Mouse (Mus musculus) CD8-positive naive resting alpha-beta T cell, adult 2 months (primary cell): ENCODE results near the gene Eif2b5.
"Not testable (repeated sequence)": the region's sequence is repeated elsewhere in the genome, so short reads cannot be mapped to it uniquely, and the experiment has no call there.

Experiments
- DNase-seq, 2 experiments: peaks; one replicate each; pipeline ENCODE4 v3.0.0; 2022; ENCODE audit warnings: low read depth in 2 of 2, low spot score in 2 of 2

Eif2b5 gene

DNA sequence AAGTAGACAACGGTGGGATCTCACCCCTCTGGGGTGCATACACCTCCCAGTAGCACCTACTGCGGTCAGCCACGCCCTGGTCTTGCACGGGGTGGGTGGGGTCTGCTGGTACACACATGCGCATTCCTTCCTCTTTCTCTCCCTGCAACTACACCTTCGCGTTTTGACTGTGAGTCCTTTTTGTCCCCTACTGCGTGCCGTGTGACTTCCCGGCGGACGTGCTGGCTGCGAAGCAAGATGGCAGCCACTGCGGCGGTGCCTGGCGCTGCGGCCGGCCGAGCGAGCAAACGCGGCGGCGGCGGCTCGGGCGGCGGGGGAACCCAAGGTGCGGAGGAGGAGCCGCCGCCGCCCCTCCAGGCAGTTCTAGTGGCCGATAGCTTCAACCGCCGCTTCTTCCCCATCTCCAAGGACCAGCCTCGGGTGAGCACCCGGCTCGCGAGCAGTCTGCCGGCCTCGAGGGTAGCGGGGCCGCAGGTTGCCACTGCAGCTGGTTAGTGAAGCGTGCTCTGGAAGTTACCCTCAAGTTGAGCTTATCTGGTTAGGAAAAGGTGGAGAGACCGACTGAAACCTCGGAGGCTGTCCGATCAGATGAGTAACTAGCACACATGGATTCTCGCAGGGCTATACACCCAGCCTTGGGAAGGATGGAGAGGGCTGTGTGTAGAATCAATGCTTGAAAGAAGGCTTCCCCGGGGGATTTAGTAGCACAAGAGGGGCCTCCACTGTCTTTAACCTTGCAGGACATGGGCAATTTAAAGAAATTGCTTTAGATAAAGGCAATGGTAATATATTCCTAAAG lies at the start of gene Eif2b5:
Gene Eif2b5 (plus strand): TSS at position 141 of the 799 bp plus-strand sequence.
- DNase-seq, result peak; percentile 79 to 82

DNA sequence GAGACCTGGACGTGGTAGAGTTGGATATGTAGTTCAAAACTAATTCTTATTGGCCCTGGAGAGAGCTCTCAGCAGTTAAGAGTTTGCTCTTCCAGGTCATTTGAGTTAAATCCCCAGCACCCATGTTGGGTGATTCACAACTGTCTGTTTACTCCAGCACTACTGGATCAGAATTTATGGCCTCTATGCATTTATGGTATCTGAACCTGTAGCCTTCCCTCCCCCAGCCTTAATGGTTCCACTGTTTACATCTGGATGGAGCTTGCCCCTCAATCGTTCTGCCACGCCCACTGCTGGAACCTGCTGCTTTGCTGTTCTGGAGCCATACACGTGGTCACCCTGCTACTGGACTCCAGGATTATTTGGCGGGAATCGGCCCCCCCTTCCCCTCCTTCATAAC lies 46.8 kb upstream of the Eif2b5 start:
- DNase-seq, result no peak

DNA sequence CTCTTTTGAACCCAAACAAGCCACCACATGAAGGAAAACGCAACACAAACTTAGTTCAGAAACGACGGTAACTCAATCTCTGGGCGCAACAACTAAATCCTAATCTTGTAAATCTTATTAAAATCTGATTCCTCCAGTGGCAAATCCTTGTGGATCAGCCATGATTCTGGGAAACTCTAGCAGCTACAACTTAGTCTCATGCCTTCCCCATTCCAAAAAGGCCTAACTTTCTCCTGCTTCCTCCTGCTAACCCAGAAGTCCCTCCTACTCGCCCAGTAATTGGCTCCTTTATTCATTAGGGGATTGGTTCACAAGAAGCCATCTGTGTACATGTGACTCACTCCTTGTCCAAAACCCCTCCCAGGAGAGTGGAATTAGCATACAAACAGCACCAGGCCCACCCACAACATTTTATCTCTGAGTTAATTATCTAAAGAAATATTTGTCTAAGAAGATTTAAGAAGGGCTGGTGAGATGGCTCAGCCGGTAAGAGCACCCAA lies 44.4 kb upstream of the Eif2b5 start:
- DNase-seq, result no peak

DNA sequence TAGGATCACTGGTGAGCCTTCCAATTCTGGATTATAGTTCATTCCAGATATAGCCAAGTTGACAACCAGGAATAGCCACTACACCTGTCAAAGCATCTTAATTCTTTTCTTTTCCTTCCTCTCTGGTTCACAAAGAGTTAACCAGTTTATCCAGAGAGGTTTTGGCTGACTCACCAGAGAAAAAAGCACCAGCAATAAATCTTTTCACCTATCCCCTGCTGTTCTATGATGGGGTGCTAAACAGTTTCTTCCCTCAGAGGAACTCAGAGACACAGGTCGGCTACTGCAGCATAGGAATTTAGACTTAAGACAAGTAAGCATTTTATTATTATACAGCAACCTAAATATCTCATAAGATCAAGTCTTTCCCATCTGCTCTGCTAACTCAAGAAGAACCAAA lies 42.5 kb upstream of the Eif2b5 start:
- DNase-seq, result no peak

DNA sequence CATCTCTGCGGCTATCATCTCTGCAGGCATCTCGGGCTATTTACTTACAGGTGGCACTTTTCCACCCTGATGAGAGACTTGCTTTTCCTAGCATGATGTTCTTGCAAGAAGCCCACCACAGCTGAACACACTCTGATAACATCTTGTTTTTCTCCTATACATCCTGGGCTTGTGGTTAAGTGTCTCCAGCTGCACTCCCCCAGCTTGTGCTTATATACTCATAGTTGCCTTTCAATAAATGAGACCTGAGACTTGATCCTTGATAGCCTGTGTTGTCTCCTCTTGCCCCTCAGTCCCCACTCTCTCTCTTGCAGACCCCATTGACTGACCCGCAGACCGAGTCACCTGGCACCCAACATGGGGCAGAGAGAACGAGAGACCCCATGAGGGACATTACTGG lies 39.9 kb upstream of the Eif2b5 start:
- DNase-seq, result not testable (repeated sequence)

DNA sequence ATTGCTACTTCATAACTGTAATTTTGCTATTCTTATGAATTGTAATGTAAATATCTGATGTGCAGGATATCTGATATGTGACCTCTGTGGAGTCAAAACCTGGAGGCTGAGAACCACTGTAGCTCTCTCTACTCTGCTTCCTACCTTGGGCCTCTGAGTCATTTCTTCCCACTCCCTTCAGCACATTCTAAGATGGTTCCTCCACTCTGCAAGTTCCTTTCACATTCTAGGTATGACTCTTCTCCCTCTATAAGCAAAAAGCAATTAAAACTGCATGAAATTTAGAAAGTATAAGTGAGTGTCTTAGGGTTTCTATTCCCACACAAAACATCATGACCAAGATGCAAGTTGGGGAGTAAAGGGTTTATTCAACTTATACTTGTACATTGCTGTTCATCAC lies 33.9 kb upstream of the Eif2b5 start:
- no peak for DNase-seq

DNA sequence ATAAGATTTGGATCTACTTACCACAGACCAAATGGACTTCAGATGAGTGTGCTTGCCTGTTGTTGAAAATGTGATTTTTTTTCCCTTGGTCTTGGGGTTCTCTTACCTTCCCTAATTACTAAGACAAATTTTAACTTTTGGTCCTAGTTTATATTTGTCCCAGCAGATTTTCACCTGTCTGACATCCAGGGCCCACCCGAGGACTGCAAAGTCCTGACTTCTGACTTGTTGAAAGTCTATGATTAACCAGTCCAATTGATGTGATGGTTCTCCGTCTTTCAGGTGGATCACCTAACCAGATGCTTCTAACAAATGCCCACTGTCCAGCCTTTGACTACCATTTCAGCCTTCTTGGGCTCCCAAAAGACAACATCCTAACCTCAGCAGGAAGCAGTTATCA lies 27.6 kb upstream of the Eif2b5 start:
- DNase-seq, result no peak

DNA sequence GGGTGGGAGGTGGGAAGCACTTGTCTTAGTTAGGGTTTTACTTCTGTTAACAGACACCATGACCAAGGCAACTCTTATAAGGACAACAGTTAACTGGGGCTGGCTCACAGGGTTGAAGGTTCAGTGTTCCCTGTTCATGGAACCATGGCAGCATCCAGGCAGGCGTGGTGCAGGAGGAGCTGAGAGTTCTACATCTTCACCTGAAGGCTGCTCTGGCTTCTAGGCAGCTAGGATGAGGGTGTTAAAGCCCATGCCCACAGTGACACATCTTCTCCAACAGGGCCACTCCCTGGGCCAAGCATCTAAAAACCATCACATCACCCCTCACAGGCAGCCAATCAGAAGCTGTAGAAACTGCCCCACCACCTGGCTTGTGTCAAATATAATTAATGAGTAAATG lies 26.9 kb upstream of the Eif2b5 start:
- no peak for DNase-seq

DNA sequence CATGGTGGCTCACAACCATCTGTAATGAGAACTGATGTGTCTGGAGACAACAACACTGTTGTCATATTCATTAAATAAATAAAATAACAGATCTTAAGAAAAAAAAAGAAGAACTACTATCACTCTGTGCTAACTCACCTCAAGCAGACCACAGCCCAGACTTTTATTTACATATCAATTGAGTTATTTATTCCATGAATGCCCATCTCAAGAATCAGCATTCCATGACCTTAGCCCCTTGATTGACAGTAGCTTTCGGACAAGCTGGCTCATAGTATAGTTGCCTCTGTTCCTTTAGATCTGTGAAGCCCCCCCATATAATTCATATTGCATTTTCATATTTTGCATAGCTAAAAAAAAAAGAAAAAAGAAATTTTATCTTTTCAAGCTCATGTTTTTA lies 24.9 kb upstream of the Eif2b5 start:
- DNase-seq, result no peak

DNA sequence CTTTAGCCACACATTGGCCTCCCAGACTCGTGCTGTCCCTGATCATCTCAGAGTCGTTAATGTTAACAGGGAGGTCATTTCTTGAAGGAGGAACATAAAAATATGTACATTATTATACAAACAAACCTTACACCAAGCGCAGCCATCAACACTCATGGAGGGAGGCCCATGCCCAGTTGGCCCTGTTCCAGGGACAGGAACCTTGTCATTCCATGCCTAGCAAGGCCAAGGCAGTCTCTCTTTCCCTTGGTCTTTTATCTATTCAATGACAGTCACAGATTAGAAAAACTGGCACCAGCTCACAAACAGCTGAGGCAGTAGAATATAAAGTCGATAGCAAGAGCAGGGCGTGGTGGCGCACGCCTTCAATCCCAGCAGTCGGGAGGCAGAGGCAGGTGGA lies 24.4 kb upstream of the Eif2b5 start:
- DNase-seq, result no peak

DNA sequence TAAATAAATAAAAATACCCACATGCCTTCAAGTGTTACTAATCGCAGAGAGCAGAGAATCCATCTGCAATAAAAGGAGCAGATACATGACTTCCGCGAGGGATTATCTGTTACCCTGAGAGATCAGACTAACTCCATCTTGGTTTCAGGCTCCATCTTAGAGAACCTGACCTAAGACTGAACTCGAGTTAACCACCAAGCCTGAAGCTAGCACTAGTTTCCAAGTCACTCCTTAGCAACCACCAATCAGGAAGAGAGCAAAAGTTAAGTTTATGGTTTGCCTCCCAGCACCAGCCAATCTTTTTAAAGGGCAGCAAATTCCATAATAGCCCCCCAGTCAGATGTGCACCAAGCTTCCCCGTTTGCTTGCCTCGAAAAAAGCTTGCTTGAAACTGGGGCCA lies 23.8 kb upstream of the Eif2b5 start:
- no peak for DNase-seq

DNA sequence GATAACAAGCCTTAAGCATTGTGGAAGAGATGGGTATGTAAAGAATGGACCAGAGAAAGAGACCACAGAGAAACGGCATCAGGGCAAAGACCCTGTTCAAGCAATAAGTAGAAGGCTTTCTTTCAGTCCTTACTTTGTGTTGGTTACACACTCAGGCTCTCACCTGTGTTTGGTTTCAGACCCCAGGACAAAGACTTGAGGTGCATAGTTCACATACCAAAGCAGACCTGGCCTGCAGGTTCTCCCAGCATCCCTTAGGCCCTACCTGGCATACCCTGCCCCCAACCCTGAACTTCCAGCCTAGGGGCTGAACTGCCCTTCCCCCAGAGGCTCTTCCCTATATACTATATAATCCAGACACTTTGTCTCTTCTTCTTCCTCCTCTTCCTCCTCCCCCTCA lies 23.3 kb upstream of the Eif2b5 start:
- DNase-seq, result no peak

DNA sequence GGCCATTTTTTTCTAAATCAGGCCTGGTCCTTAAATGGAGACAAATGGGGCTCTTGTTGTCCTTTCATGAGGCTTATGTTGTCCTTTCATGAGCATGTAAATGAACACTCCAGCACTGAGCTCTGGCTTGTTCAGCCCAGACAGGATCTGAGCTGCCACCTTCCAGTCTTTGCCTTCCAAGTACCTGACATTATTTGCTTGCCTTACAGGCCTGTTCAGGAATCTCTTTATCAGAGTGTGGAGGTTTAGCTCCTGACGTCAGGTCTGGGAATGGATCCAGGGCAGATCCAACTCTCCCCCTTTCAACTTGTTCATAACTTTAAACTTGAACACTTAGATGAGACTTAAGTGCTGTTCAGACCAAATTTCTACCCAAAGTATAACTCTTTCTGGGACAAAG lies 21.8 kb upstream of the Eif2b5 start:
- DNase-seq, result no peak

DNA sequence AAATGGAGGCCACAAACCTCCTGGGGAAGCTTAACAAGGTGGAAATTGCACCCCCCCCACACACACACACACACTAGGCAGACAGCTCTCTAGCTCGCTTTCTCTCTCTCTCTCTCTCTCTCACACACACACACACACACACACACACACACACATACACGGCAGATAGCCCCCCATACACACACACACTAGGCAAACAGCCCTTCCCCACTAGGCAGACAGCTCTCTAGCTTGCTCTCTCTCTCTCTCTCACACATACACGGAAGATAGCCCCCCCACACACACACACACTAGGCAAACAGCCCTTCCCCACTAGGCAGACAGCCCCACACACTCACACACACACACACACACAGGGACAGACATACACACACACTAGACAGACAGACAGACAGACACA lies 21.3 kb upstream of the Eif2b5 start:
- DNase-seq, result no peak

DNA sequence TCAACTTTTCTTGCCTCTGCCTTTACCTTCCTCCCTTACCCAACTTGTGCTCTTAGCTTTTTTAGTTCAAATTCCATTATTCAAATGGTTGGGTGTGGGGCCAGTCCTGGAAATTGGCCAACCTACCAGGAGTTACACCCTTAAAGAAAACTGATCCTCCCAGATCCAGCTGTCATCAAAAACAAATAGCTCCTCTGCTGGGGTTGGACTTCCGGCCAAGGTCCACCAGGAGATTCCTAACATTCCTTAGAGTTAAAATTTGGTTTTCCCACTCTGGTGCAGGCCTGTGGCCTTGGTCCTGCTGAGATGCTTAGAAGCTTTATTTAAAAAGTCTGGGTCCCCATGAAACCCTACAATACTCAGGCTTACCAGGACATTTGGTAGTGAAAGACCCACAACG lies 20.1 kb upstream of the Eif2b5 start:
- no peak for DNase-seq

DNA sequence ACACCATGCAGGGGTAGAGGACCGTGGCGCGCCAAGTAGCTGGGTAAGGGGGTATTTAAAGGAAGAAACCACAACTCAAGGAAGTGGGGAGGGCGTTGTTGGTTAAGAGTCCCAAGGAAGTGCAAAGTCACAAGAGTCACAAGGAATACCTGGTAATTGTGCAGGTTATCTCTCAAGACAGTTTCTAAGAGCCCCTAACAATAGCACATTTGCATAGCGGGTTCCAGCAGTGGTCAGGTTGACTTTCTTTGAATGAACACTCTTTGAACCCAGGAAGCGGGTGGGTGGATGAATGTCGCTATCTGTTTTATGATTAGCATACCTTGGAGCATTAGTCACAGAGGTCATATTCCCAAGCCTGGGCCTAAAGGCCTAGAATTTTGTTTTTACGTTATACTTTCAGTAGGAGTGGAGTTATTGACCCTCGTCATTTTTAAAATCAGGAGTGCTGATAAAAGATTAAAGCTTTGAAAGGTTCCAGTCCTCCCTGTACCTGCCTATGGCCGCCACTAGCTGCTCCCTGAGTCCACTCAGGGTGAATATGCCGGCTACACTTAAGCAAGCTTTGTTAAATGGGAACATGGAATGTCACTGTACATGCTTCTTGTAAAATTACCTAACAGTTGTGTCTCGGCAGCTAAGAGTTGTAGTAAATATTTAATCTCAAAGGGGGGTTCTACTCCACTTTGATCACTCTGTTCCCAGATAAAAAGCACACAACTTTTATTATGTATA lies 19.4 kb upstream of the Eif2b5 start:
- not testable (repeated sequence) for DNase-seq

DNA sequence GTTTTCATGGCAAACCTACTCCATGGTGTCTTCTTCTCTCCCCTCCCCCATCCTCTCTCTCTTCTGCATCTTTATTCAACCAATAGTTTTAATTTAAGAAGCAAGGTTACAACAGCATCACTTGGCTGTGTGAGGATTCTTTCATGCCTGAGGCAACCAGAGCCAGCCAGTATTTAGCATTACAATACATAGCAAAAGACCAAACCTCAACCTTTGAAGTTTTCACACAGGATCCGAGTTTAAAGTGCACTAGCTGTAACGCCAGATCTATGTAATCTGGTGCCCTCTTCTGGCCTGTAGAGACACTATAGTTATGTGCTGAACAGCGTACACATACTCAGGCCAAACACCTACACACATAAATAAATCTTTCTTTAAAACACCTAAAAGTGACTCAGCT lies 18.5 kb upstream of the Eif2b5 start:
- DNase-seq, result no peak

DNA sequence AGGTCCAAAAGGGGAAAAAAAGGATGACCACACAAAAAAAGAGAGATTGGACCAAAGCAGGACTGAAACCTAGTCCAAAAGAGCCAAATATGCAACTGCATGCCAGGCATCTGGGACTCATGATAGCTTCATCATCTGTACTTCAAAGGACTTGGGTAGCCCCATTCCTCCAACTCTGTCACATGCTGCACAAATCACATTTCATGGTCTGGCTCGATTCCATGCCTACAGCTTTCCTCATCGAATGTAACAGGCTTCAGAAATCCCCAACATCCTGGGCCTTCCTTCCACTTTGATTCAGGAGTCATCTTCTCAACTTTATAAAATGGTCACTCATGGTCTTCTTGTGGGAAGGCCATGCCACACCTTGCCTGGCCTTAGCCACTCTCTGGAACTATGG lies 16.9 kb upstream of the Eif2b5 start:
- no peak for DNase-seq

DNA sequence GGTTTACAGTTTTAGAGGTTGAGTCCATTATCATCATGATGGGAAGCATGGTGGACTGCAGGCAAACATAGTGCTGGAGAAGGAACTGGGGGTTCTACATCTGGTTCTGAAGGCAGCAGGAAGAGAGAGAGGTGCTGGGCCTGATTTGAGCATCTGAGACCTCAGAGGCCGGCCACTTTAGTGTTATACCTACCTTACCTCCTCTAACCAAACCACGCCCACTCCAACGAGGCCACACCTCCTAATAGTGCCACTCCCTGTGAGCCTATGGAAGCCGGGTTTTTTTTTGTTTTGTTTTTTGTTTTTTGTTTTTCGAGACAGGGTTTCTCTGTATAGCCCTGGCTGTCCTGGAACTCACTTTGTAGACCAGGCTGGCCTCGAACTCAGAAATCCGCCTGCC lies 14.9 kb upstream of the Eif2b5 start:
- not testable (repeated sequence) for DNase-seq

DNA sequence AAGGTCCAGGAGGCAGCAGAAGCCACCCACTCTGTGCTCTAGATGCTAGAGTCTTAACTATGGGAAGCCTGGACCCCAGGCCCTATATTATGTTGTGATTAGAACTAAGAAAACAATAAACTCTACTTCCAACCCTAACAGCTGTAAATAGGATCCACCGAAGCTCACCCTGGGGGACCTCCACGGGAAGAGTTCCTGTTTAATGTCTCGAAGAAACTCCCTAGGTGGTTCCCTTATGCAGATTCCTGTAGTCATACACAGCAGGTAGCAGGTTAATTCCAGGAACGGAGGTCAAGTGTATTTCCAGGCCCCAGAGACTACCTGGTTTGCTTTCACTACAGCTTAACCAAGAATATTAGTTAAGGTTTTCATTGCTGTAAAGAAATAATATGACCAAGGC lies 13.6 kb upstream of the Eif2b5 start:
- DNase-seq, result no peak

DNA sequence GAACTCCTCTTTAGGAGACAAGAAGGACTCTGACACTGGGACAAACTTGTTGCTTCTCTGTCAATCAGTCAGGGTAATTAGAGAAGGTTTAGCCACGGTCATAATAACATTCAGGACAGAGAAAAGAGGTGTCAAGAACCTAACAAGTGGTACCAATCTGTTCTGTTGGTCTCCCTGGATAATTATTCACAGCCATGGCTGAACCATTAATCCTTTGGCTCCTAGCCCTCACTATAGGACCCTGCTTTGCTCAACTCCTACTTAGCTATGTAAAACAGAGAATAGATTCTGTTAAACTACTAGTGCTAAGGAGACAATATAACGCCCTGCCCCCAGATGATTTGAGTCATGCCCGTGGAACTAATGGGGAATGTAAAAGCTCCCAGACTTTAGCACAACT lies 12.6 kb upstream of the Eif2b5 start:
- DNase-seq, result no peak

DNA sequence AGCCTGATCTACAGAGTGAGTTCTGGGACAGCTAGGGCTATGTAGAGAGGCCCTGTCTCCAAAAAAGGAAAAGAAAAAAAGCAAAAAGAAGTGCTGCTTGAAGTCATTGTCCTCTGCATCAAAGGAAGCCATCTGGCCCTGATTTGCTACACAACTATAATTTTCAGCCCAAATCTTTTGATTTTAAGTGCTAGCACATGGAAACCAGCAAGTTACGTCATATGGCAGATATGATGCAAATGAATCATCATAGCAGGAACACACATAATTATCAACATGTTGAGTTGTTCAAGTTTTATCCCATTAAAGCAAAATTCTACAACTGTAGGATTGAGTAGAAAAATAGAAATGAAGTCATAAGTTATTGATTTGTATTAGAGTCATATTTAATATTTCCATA lies 10.5 kb upstream of the Eif2b5 start:
- DNase-seq, result no peak

DNA sequence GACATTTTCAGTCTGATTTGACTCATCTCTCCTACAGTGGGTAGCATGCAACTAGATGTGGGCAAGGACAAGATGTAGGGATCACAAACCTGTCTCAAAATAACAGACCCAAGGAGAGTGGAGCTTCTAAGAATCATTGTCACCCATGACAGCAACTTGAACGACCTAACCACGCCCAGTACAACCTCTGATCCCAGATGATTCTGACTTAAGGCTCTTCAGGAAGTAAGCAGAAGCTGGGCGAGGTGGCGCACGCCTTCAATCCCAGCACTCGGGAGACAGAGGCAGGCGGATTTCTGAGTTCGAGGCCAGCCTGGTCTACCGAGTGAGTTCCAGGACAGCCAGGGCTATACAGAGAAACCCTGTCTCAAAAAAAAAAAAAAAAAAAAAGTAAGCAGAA lies 9.9 kb upstream of the Eif2b5 start:
- DNase-seq, result not testable (repeated sequence)
